Mouse (Mus musculus) brain, embryonic 14.5 days (tissue): ENCODE results near the gene Gm8257. TPM values are rescaled to one million over a fixed set of nuclear protein-coding genes. Genes with fewer than 3 reads are reported as not detected.
"Not testable (repeated sequence)": the region's sequence is repeated elsewhere in the genome, so short reads cannot be mapped to it uniquely, and the experiment has no call there.

ENCODE experiments used
- DNase-seq: peaks from one replicate; pipeline ENCODE4 v3.0.0-alpha.2; 2011; ENCODE audit warnings: low read depth
- CTCF ChIP-seq: fragments of 200-500 bp; IDR thresholded peaks from 2 replicates; pipeline ENCODE4 v1.5.1; 2012; ENCODE audit warnings: inconsistent platforms, mild to moderate bottlenecking, moderate library complexity, borderline replicate concordance; ENCODE audit not compliant: insufficient read depth, insufficient read length; ENCODE audit errors: extremely low read depth
- POLR2A ChIP-seq: fragments of 200-500 bp; IDR thresholded peaks from 2 replicates; pipeline ENCODE4 v1.6.1; 2012; ENCODE audit warnings: mild to moderate bottlenecking, inconsistent platforms, borderline replicate concordance; ENCODE audit not compliant: poor library complexity, insufficient read depth, insufficient read length, severe bottlenecking; ENCODE audit errors: extremely low read depth
- polyA plus RNA-seq: library from polyadenylated mRNA; depleted of rRNA; stranded (reverse); fragments of >200 nt; gene quantifications from 2 replicates; pipeline ENCODE4 v1.2.3, GENCODE M21; 2012; rRNA removed

Gene Gm8257
- polyA plus RNA-seq, result not detected in 2 replicates

- DNase-seq, result not testable (repeated sequence)
Observed at GRCm38 (mm10) chr14:44706356-44706755, at the start of gene Gm8257. Gene Gm8257 (minus strand): TSS chr14:44706456.

- TF ChIP-seq CTCF (no peak), POLR2A (no peak)
- no peak for DNase-seq
Observed at GRCm38 (mm10) chr14:44750240-44750639, 44.0 kb upstream of the Gm8257 start, which contains the start of gene Gm8267. Gene Gm8267 (minus strand): TSS chr14:44750340.

GRCm38 (mm10) chr14:44742789-44743188, 36.5 kb upstream of the Gm8257 start:
- not testable (repeated sequence) for DNase-seq

GRCm38 (mm10) chr14:44730711-44731110, 24.5 kb upstream of the Gm8257 start:
- DNase-seq, result not testable (repeated sequence)

GRCm38 (mm10) chr14:44627737-44628136, 78.5 kb downstream of the Gm8257 start, which contains the start of gene Gm5624:
Gene Gm5624 (minus strand): TSS chr14:44627938.
- not testable (repeated sequence) for DNase-seq

Other genes starting within 250 kb of the Gm8257 start
- gene BC061237, start 214.0 kb downstream of the Gm8257 start, polyA plus RNA-seq, result not detected in 2 replicates
- not detected in 2 replicates for gene Gm17093, start 188.2 kb downstream of the Gm8257 start, polyA plus RNA-seq
- gene Gm8247, start 123.3 kb downstream of the Gm8257 start, polyA plus RNA-seq, result not detected in 2 replicates
- not detected in 2 replicates for gene Gm5624, start 78.5 kb downstream of the Gm8257 start, polyA plus RNA-seq
- gene Gm8267, start 43.9 kb upstream of the Gm8257 start, polyA plus RNA-seq, result not detected in 2 replicates
- gene Ptgdr, start 152.9 kb upstream of the Gm8257 start, polyA plus RNA-seq, result 0.21 and 0.27 TPM in 2 replicates